Mouse (Mus musculus) hindbrain, embryonic 13.5 days (tissue): ENCODE data around the gene Rbm33. TPM values are rescaled to one million over a fixed set of nuclear protein-coding genes. Genes with fewer than 3 reads are reported as not detected.

Experiments used
- ATAC-seq: fragments of 200-750 bp; cut with Nextera tagmentation; 2 replicates; pipeline ENCODE4 v1.8.0; 2017; ENCODE audit warnings: moderate TSS enrichment; ENCODE audit not compliant: low FRiP score
- H3K27ac ChIP-seq: fragments of 300-500 bp; sonication (generic); 2 replicates; pipeline ENCODE4 v1.5.1; 2015; ENCODE audit warnings: inconsistent platforms, mild to moderate bottlenecking, moderate library complexity
- H3K27me3 ChIP-seq: fragments of 300-500 bp; sonication (generic); 2 replicates; pipeline ENCODE4 v1.6.1; 2015; ENCODE audit warnings: mild to moderate bottlenecking, inconsistent platforms
- H3K36me3 ChIP-seq: fragments of 300-500 bp; sonication (generic); 2 replicates; pipeline ENCODE4 v1.6.1; 2015; ENCODE audit warnings: mild to moderate bottlenecking, inconsistent platforms
- H3K4me1 ChIP-seq: fragments of 300-500 bp; sonication (generic); replicated peaks from 2 replicates; pipeline ENCODE4 v1.6.1; 2015; ENCODE audit warnings: inconsistent platforms
- H3K4me2 ChIP-seq: fragments of 300-500 bp; sonication (generic); 2 replicates; pipeline ENCODE4 v1.6.1; 2015; ENCODE audit warnings: inconsistent platforms, mild to moderate bottlenecking, moderate library complexity
- H3K4me3 ChIP-seq: fragments of 300-500 bp; sonication (generic); 2 replicates; pipeline ENCODE4 v1.5.1; 2015; ENCODE audit warnings: mild to moderate bottlenecking, inconsistent platforms
- H3K9ac ChIP-seq: fragments of 300-500 bp; sonication (generic); 2 replicates; pipeline ENCODE4 v1.6.1; 2015; ENCODE audit warnings: mild to moderate bottlenecking, inconsistent platforms
- H3K9me3 ChIP-seq: fragments of 300-500 bp; sonication (generic); 2 replicates; pipeline ENCODE4 v1.6.1; 2016; ENCODE audit warnings: inconsistent platforms
- WGBS: fragments of 180-500 bp; shearing (Covaris S2); methylation state at CpG from one replicate; pipeline ENCODE4 v1.1.7; 2015; 5-methylcytosine and 5-hydroxymethylcytosine counted together
- polyA plus RNA-seq: library from polyadenylated mRNA; unstranded; fragments of >200 nt; fragmentation: Nextera tagmentation; extraction: Ambion mirVana; gene quantifications from 2 replicates; pipeline ENCODE4 v1.2.1, GENCODE M21; 2015

Gene Rbm33
- polyA plus RNA-seq, 1 experiment from 2014 or later = 18.1 TPM

DNA sequence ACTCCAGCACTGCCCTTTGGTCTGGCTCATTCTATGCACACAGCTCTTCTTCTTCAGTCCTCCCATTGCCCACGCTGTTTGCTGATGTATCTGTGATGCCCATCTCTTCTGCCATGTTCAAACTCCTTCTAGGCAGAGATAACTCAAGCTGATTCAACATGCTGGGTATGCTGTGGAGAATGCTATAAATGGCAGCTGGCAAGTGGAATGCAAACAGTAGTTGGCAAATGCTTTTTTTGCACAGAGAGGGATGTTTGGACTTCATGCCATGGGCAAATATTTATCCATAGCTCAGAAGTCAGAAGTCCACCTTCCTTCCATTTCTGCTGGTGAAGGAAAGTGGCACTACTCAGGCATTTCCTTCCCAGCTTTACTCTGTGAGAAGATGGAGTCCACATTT is 14.2 kb upstream of the Rbm33 start:
- no peak overlapping the region for H3K4me3 ChIP-seq
- ATAC-seq = no peak
- no peaks in the 10 kb centered on the region for H3K27me3 ChIP-seq
- 85% methylated on average over 1 of the region's 1 CpGs for WGBS
- no peaks in the 10 kb centered on the region for H3K36me3 ChIP-seq
- H3K9ac ChIP-seq = no peak overlapping the region
- no peak overlapping the region for H3K27ac ChIP-seq
- H3K4me2 ChIP-seq = no peak overlapping the region
- H3K4me1 ChIP-seq = no peaks in the 10 kb centered on the region
- H3K9me3 ChIP-seq = no peaks in the 10 kb centered on the region

DNA sequence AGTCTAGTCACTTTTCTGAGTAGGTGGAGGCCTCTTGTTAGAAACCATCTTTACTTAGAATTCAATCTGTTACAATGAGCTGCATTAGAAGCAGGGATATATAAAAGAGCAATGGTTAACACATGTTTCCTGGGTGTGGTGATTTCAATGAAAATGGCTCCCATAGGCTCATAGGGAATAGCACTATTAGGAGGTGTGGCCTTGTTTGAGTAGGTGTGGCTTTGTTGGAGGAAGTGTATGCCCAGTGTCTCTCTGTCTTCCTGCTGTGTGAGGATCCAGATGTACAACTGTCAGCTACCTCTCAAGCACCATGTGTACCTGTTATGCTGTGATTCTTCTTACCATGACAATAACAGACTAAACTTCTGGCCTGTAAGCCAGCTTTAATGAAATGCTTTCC is 12.4 kb upstream of the Rbm33 start:
- no peaks in the 10 kb centered on the region for H3K4me1 ChIP-seq
- no peak overlapping the region for H3K27ac ChIP-seq

DNA sequence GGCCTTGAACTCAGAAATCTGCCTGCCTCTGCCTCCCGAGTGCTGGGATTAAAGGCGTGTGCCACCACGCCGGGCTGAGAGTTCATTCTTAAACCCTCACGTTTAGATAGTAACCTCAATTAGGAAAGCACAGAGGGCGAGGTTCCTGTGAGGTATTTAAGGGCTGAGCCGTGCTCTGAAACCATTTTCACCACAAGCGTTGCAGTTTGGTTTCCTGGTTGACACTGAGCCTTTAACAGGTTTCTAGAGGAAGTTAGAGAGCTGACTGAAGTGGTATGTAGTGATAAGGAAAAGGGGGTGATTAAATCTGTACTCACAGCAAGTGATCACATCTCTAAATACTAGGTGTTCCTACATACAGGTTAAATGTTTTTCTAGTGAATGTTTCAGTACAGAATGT is 1.4 kb upstream of the Rbm33 start:
- H3K9ac ChIP-seq = no peak overlapping the region
- no peak overlapping the region for H3K27ac ChIP-seq
- no peak overlapping the region for H3K4me2 ChIP-seq
- ATAC-seq = no peak
- no peaks in the 10 kb centered on the region for H3K36me3 ChIP-seq
- peaks cover 23% of the 10 kb centered on the region for H3K4me1 ChIP-seq
- no peaks in the 10 kb centered on the region for H3K9me3 ChIP-seq
- 86% methylated on average over 8 of the region's 8 CpGs for WGBS
- no peaks in the 10 kb centered on the region for H3K27me3 ChIP-seq
- H3K4me3 ChIP-seq = no peak overlapping the region

More for the DNA sequence above, 12.4 kb upstream of the Rbm33 start:
- no peak overlapping the region for H3K9ac ChIP-seq
- ATAC-seq = no peak
- no peaks in the 10 kb centered on the region for H3K9me3 ChIP-seq
- H3K4me3 ChIP-seq = no peak overlapping the region
- no peaks in the 10 kb centered on the region for H3K27me3 ChIP-seq
- H3K4me2 ChIP-seq = no peak overlapping the region
- no peaks in the 10 kb centered on the region for H3K36me3 ChIP-seq

DNA sequence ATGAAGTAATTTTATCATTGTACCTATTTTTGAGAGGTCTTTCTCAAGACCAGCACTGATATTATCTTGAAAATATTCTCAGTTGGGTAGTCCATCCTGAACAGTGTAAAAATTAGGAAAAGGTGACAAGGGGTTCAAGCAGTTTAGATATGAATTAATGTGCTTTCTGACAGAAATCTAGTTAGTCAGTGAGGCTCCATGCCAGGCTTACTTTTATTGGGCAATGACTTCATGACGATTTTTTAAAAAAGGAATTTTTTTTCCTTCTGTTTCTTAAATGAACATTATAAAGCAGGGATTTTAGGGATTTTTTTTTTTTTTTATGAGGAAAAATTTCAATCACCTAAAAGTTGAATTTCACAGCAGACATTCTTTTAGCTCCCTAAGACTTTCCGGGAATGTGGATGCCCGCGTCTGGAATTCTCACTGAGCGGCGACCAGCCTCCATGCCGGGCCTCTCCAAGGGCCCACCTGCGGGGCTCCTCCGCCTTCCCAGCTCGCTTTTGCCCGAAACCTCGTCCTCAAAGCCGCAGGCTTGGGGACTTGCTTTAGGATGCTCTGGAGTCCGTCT is 685 bp upstream of the Rbm33 start:
- no peaks in the 10 kb centered on the region for H3K9me3 ChIP-seq
- H3K36me3 ChIP-seq = no peaks in the 10 kb centered on the region
- H3K27ac ChIP-seq = peak overlapping the region; percentile 100
- peaks cover 28% of the 10 kb centered on the region for H3K4me1 ChIP-seq
- peak overlapping the region; percentile 79 for H3K4me2 ChIP-seq
- peak overlapping the region; percentile 95 for H3K4me3 ChIP-seq
- WGBS = under 1% methylated on average over 14 of the region's 14 CpGs
- no peaks in the 10 kb centered on the region for H3K27me3 ChIP-seq
- peak overlapping the region; percentile 100 for H3K9ac ChIP-seq
- no peak for ATAC-seq

DNA sequence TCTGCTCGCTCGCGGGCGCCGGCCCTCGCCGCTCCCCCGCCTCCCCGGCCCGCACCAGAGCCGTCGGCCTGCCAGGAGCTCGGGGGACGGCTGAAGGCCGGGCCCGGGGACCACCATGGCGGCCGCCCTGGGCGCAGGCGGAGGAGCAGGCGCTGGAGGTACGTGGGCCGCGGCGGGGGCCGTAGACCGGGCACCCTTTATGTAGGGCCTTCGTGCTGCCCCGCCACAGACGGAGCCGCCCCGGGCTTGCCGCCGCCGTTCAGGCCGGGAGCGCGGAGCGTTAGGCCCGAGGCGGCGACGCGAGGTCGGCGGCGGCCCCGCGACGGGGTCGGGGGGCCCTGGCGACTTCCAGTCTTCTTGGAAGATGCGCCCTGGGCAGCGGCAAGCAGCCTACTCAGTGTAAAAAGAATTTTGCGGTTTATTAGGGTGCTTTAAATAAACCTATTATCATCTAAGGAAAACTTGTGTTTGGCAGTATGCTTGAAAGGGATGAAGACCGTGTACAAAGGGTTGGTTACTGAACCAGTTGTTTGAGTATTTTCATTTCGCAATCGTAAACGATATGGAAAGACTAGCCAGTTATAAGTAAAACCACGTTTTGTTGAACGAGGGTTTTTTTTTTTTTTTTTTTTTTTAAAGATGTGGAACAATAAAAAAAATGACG is 464 bp downstream of the Rbm33 start:
- Histone ChIP-seq H3K36me3 (no peaks in the 10 kb centered on the region), H3K4me1 (peaks cover 28% of the 10 kb centered on the region), H3K4me3 (peak overlapping the region; percentile 95), H3K27ac (peak overlapping the region; percentile 100), H3K9me3 (no peaks in the 10 kb centered on the region), H3K9ac (peak overlapping the region; percentile 100), H3K4me2 (peak overlapping the region; percentile 79), H3K27me3 (no peaks in the 10 kb centered on the region)
- ATAC-seq = peak; percentile 80; the same call in 1 of the 2 replicates
- WGBS = under 1% methylated on average over 62 of the region's 62 CpGs

DNA sequence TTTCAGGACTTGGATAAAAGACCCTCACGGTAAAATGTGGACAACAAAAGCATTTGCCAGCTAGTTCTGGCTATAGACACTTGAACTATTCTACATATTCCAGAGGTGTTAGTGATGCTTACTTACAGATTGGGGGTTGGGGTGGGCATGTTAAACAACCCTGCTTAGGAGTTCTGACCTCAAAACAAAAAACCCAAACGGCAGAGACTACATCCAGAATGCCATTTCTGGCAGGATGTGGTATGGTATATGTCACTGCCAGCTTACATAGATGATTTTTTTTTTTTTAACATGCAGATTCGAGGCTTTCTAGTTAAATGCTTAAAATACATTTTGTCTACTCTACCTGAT is 971 bp downstream of the Rbm33 start:
- 7% methylated on average over 3 of the region's 3 CpGs for WGBS
- H3K4me1 ChIP-seq = peaks cover 28% of the 10 kb centered on the region
- H3K4me2 ChIP-seq = peak overlapping the region; percentile 79
- ATAC-seq = no peak
- H3K27me3 ChIP-seq = no peaks in the 10 kb centered on the region
- peak overlapping the region; percentile 100 for H3K27ac ChIP-seq
- no peaks in the 10 kb centered on the region for H3K9me3 ChIP-seq
- H3K36me3 ChIP-seq = no peaks in the 10 kb centered on the region
- H3K4me3 ChIP-seq = peak overlapping the region; percentile 95
- peak overlapping the region; percentile 100 for H3K9ac ChIP-seq

DNA sequence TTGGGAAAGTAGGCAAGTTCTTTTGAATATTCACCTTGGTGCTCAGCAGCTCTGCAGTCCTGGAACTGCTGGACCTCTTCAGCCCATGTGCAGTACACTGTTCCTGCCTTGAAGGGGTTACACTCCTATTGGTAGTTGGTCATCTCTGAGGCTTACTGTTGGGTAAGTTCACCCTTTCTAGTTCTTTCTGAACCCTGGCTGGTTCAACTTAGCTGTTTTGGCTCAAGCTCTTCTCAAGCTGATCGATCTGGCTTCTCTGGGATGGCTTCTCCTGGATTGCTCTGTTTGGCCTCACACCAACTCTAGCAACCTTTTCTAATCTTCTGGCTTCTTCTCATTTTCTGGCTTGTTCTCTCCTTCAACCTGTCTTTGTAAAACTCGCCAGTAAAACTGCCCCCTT is 1.8 kb downstream of the Rbm33 start:
- ATAC-seq = no peak
- H3K27ac ChIP-seq = no peak overlapping the region
- peaks cover 28% of the 10 kb centered on the region for H3K4me1 ChIP-seq
- H3K9ac ChIP-seq = peak overlapping the region; percentile 61
- peak overlapping the region; percentile 79 for H3K4me2 ChIP-seq
- no peaks in the 10 kb centered on the region for H3K9me3 ChIP-seq
- H3K4me3 ChIP-seq = peak overlapping the region; percentile 95
- H3K27me3 ChIP-seq = no peaks in the 10 kb centered on the region
- WGBS = 70% methylated on average over 2 of the region's 2 CpGs
- no peaks in the 10 kb centered on the region for H3K36me3 ChIP-seq

DNA sequence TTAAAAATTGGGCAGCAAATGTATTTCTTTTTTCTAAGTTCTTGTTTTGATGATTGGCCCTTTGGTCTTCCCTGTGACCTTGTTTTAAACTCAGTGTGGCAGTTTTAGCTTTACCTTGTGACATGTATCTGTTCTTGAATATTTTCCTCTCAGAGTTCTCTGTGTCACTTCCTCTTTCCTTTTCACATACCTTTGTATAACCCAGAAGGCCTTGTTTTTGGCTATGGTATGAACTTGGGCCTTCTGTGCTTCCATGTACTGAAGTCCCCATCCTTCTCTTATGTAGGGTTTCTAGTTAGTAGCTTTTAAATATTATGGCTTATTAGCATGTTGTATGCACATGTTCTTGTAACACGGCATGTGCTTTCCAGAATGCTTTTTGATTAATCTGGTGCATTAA is 4.8 kb downstream of the Rbm33 start:
- H3K4me1 ChIP-seq = peaks cover 40% of the 10 kb centered on the region

DNA sequence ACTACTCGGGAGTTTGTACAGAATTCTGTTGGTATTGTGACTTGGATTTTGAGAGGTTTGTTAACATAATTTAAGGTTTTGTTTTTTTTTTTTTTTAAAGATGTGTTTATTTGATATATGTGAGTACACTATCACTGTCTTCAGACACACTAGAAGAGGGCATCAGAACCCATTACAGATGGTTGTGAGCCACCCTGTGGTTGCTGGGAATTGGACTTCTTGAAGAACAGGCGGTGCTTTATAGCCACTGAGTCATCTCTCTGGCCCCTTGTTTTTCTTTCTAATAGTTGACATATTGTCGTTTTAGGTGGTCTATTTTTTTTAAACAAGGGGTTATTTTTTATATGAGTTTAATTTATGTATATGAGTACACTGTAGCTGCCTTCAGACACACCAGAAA is 5.3 kb downstream of the Rbm33 start:
- no peaks in the 10 kb centered on the region for H3K36me3 ChIP-seq
- 89% methylated on average over 3 of the region's 3 CpGs for WGBS
- no peaks in the 10 kb centered on the region for H3K27me3 ChIP-seq
- ATAC-seq = no peak
- no peak overlapping the region for H3K4me2 ChIP-seq
- no peak overlapping the region for H3K4me3 ChIP-seq
- no peak overlapping the region for H3K9ac ChIP-seq
- no peaks in the 10 kb centered on the region for H3K9me3 ChIP-seq
- no peak overlapping the region for H3K27ac ChIP-seq
- H3K4me1 ChIP-seq = peaks cover 40% of the 10 kb centered on the region

More for the DNA sequence above, 4.8 kb downstream of the Rbm33 start:
- Histone ChIP-seq H3K36me3 (no peaks in the 10 kb centered on the region), H3K4me3 (no peak overlapping the region), H3K27me3 (no peaks in the 10 kb centered on the region), H3K4me2 (no peak overlapping the region), H3K9me3 (no peaks in the 10 kb centered on the region), H3K27ac (no peak overlapping the region), H3K9ac (no peak overlapping the region)
- WGBS = 94% methylated on average over 1 of the region's 1 CpGs
- no peak for ATAC-seq

DNA sequence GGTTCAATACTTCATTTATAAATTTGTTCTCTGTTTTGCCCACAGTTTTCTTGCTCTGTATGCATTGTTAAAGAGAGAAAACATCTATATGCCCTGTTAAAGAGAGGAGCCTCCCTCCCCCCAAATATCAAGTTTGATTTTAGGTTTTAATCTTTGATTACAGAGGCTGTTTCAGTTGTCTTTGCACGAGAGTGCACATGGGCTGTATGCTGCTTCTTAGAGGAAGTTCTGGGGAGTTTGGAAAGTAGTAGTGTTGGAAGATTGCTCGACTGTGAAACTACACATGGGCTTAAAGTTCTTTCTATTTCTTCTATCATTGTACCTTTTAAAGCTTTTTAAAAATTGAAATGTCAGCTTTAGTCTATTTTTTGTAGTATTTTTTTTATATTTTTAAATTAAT is 6.9 kb downstream of the Rbm33 start:
- H3K9me3 ChIP-seq = no peaks in the 10 kb centered on the region
- peaks cover 32% of the 10 kb centered on the region for H3K4me1 ChIP-seq
- no peaks in the 10 kb centered on the region for H3K36me3 ChIP-seq
- H3K27me3 ChIP-seq = no peaks in the 10 kb centered on the region
- 94% methylated on average over 2 of the region's 2 CpGs for WGBS
- H3K4me2 ChIP-seq = no peak overlapping the region
- ATAC-seq = no peak
- H3K27ac ChIP-seq = no peak overlapping the region
- no peak overlapping the region for H3K4me3 ChIP-seq
- H3K9ac ChIP-seq = no peak overlapping the region

DNA sequence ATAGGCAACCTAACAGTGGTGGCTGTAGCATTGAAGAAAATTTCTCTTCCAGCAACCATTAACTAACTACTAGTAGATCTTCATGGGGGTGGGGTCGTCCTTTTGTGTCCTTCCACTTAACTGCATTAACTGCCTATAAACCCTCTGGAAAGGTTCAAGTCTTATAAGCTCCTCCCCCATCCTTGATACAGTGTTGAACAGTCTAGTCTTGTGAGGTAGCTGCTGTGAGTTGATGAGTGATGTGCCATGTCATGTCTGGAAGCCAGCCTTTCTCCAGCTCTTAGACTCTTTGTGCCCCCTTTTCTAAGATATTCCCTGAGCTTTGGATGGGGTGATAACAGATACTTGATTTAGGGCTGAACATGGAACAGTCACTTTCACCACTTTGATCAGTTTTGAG is 7.5 kb downstream of the Rbm33 start:
- no peaks in the 10 kb centered on the region for H3K9me3 ChIP-seq
- H3K4me2 ChIP-seq = no peak overlapping the region
- 91% methylated on average over 1 of the region's 1 CpGs for WGBS
- H3K27me3 ChIP-seq = no peaks in the 10 kb centered on the region
- no peak overlapping the region for H3K4me3 ChIP-seq
- H3K9ac ChIP-seq = no peak overlapping the region
- H3K4me1 ChIP-seq = peaks cover 28% of the 10 kb centered on the region
- no peak overlapping the region for H3K27ac ChIP-seq
- no peak for ATAC-seq
- H3K36me3 ChIP-seq = no peaks in the 10 kb centered on the region

DNA sequence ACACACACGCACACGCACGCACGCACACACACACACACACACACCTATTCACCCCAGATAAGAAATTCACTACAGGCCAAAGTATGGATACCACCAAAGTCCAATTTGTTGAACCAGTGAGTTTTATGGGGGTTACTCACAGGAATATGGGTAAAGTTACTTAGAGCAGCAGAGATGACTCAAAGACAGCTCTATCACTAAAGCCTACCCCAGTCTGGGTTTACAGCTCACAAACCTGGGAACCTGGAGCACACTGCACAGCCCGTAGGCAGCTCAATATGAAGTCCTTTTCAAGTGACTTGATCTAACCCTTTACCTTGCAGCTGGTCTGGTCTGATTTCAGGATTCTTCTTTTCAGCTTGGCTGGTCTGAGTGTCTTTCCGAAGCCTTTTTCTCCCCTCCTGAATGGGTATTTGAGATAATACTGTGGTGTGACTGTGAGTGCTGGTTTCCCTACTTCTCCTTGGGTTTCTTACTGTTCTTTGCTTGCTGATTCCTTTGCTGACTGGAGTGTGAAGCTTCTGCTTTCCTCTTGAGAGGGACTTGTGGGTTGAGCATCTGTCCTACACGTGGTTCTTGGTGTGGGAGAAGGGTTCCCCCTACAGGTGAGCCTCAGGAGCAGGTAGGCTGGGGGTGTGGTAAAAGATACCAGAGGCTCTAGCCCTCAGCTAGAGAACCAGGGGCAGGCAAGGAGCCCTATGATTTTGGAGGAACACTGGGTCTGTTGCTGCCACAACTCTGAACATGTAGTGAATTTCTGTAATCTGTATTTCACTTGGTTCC is 12.3 kb downstream of the Rbm33 start:
- H3K9ac ChIP-seq = no peak overlapping the region
- peaks cover 26% of the 10 kb centered on the region for H3K36me3 ChIP-seq
- H3K4me2 ChIP-seq = no peak overlapping the region
- H3K9me3 ChIP-seq = no peaks in the 10 kb centered on the region
- H3K27me3 ChIP-seq = no peaks in the 10 kb centered on the region
- WGBS = 78% methylated on average over 7 of the region's 7 CpGs
- no peak overlapping the region for H3K4me3 ChIP-seq
- no peak for ATAC-seq
- no peak overlapping the region for H3K27ac ChIP-seq
- peaks cover 14% of the 10 kb centered on the region for H3K4me1 ChIP-seq
